Mouse (Mus musculus) fibroblast of lung, adult 2 months (primary cell): ENCODE results near the gene Stxbp2.
"Not testable (repeated sequence)": the region's sequence is repeated elsewhere in the genome, so short reads cannot be mapped to it uniquely, and the experiment has no call there.

Experiments
- DNase-seq: peaks from one replicate; pipeline ENCODE4 v3.0.0-alpha.2; 2011; ENCODE audit warnings: low read depth

Gene Stxbp2

GRCm38 (mm10) chr8:3630647-3631477, at the start of gene Stxbp2:
Gene Stxbp2, plus strand, starts transcription at chr8:3630955.
- DNase-seq, result peak; percentile 17

GRCm38 (mm10) chr8:3581961-3582360, 48.8 kb upstream of the Stxbp2 start:
- not testable (repeated sequence) for DNase-seq

- no peak for DNase-seq
These were observed 44.3 kb upstream of the Stxbp2 start for GRCm38 (mm10) chr8:3586452-3586851.

GRCm38 (mm10) chr8:3586993-3587390, 43.8 kb upstream of the Stxbp2 start, which contains the start of gene Camsap3:
Gene Camsap3, plus strand, starts transcription at chr8:3587293.
- DNase-seq, result no peak

- DNase-seq, result no peak
These were observed 43.1 kb upstream of the Stxbp2 start for GRCm38 (mm10) chr8:3587391-3588257.

GRCm38 (mm10) chr8:3588258-3588633, 42.5 kb upstream of the Stxbp2 start:
- DNase-seq, result no peak

GRCm38 (mm10) chr8:3593470-3593869, 37.3 kb upstream of the Stxbp2 start:
- DNase-seq, result no peak

- DNase-seq, result no peak
These were observed 36.3 kb upstream of the Stxbp2 start for GRCm38 (mm10) chr8:3594466-3594865.

GRCm38 (mm10) chr8:3598054-3598453, 32.7 kb upstream of the Stxbp2 start:
- no peak for DNase-seq

GRCm38 (mm10) chr8:3599219-3599618, 31.5 kb upstream of the Stxbp2 start:
- no peak for DNase-seq

GRCm38 (mm10) chr8:3600401-3600800, 30.4 kb upstream of the Stxbp2 start:
- DNase-seq, result peak; percentile 20

GRCm38 (mm10) chr8:3603439-3603838, 27.3 kb upstream of the Stxbp2 start:
- no peak for DNase-seq

- DNase-seq, result no peak
These were observed 24.2 kb upstream of the Stxbp2 start for GRCm38 (mm10) chr8:3606593-3606992.

GRCm38 (mm10) chr8:3607822-3608221, 22.9 kb upstream of the Stxbp2 start:
- no peak for DNase-seq

GRCm38 (mm10) chr8:3609046-3609815, 21.5 kb upstream of the Stxbp2 start:
- DNase-seq, result no peak

- no peak for DNase-seq
These were observed 21.0 kb upstream of the Stxbp2 start for GRCm38 (mm10) chr8:3609816-3610150.

- peak; percentile 100 for DNase-seq
These were observed 9.4 kb upstream of the Stxbp2 start, which contains the start of the genes Xab2 and Pet100 for GRCm38 (mm10) chr8:3621199-3621970. Gene Xab2, minus strand, starts transcription at chr8:3621316. Gene Pet100, plus strand, starts transcription at chr8:3621548.

- no peak for DNase-seq
These were observed 8.6 kb upstream of the Stxbp2 start for GRCm38 (mm10) chr8:3622119-3622518.

- DNase-seq, result no peak
These were observed 5.3 kb upstream of the Stxbp2 start, which contains the start of gene Pcp2 for GRCm38 (mm10) chr8:3625445-3625844. Gene Pcp2, minus strand, starts transcription at chr8:3625545.

- DNase-seq, result no peak
These were observed 3.8 kb upstream of the Stxbp2 start for GRCm38 (mm10) chr8:3626971-3627370.

- no peak for DNase-seq
These were observed 2.7 kb upstream of the Stxbp2 start for GRCm38 (mm10) chr8:3628014-3628413.
